Mouse (Mus musculus) lung, embryonic 16.5 days (tissue): ENCODE data around the gene Ddx10. TPM values are rescaled to one million over a fixed set of nuclear protein-coding genes. Genes with fewer than 3 reads are reported as not detected.

Experiments used
- ATAC-seq: fragments of 200-750 bp; cut with Nextera tagmentation; 2 replicates; pipeline ENCODE4 v1.8.0; 2017; ENCODE audit warnings: low read depth, mild to moderate bottlenecking, moderate library complexity
- H3K27ac ChIP-seq: fragments of 300-500 bp; sonication (generic); 2 replicates; pipeline ENCODE4 v1.5.1; 2014; ENCODE audit warnings: mild to moderate bottlenecking, control low read depth, low read length
- H3K27me3 ChIP-seq: fragments of 300-500 bp; sonication (generic); 2 replicates; pipeline ENCODE4 v1.6.1; 2014; ENCODE audit warnings: low read depth, low read length, mixed read lengths; ENCODE audit not compliant: control insufficient read depth, insufficient read depth
- H3K36me3 ChIP-seq: fragments of 300-500 bp; sonication (generic); 2 replicates; pipeline ENCODE4 v1.6.1; 2014; ENCODE audit warnings: low read length; ENCODE audit not compliant: control insufficient read depth, insufficient read depth
- H3K4me1 ChIP-seq: fragments of 300-500 bp; sonication (generic); replicated peaks from 2 replicates; pipeline ENCODE4 v1.6.1; 2014; ENCODE audit warnings: low read length, mixed read lengths; ENCODE audit not compliant: control insufficient read depth, insufficient read depth
- H3K4me2 ChIP-seq: fragments of 300-500 bp; sonication (generic); 2 replicates; pipeline ENCODE4 v1.6.1; 2014; ENCODE audit warnings: low read depth, low read length, control low read depth
- H3K4me3 ChIP-seq: fragments of 300-500 bp; sonication (generic); 2 replicates; pipeline ENCODE4 v1.5.1; 2014; ENCODE audit warnings: mild to moderate bottlenecking, low read length, control low read depth
- H3K9ac ChIP-seq: fragments of 300-500 bp; sonication (generic); 2 replicates; pipeline ENCODE4 v1.6.1; 2014; ENCODE audit warnings: low read length, control low read depth
- H3K9me3 ChIP-seq: fragments of 300-500 bp; sonication (generic); 2 replicates; pipeline ENCODE4 v1.6.1; 2016; ENCODE audit warnings: low read length; ENCODE audit not compliant: control insufficient read depth
- WGBS: fragments of 180-500 bp; shearing (Covaris S2); extraction: QIAGEN DNeasy Blood & Tissue Kit; methylation state at CpG from one replicate; pipeline ENCODE4 v1.1.7; 2014; 5-methylcytosine and 5-hydroxymethylcytosine counted together
- polyA plus RNA-seq: library from polyadenylated mRNA; unstranded; fragments of >200 nt; fragmentation: Nextera tagmentation; extraction: Ambion mirVana; gene quantifications from 2 replicates; pipeline ENCODE4 v1.2.1, GENCODE M21; 2015

The Ddx10 gene
- polyA plus RNA-seq, 1 experiment from 2014 or later: 26.6 TPM

GRCm38 (mm10) chr9:53130460-53130859 is 117.4 kb downstream of the Ddx10 start:
- H3K4me1 ChIP-seq: no peaks in the 10 kb centered on the region
- WGBS: 83% methylated on average over 2 of the region's 2 CpGs
- no peak overlapping the region for H3K9ac ChIP-seq
- no peaks in the 10 kb centered on the region for H3K9me3 ChIP-seq
- H3K27me3 ChIP-seq: no peaks in the 10 kb centered on the region
- no peak overlapping the region for H3K27ac ChIP-seq
- H3K4me3 ChIP-seq: no peak overlapping the region
- H3K4me2 ChIP-seq: no peak overlapping the region
- ATAC-seq: no peak
- H3K36me3 ChIP-seq: no peaks in the 10 kb centered on the region

- no peak overlapping the region for H3K27ac ChIP-seq
- no peak overlapping the region for H3K4me3 ChIP-seq
- no peak overlapping the region for H3K9ac ChIP-seq
- no peak for ATAC-seq
- H3K9me3 ChIP-seq: no peaks in the 10 kb centered on the region
- WGBS: 75% methylated on average over 1 of the region's 1 CpGs
- H3K4me2 ChIP-seq: no peak overlapping the region
- H3K27me3 ChIP-seq: no peaks in the 10 kb centered on the region
- H3K4me1 ChIP-seq: no peaks in the 10 kb centered on the region
- no peaks in the 10 kb centered on the region for H3K36me3 ChIP-seq
Observed at GRCm38 (mm10) chr9:53101103-53101502, 146.8 kb downstream of the Ddx10 start.

DNA sequence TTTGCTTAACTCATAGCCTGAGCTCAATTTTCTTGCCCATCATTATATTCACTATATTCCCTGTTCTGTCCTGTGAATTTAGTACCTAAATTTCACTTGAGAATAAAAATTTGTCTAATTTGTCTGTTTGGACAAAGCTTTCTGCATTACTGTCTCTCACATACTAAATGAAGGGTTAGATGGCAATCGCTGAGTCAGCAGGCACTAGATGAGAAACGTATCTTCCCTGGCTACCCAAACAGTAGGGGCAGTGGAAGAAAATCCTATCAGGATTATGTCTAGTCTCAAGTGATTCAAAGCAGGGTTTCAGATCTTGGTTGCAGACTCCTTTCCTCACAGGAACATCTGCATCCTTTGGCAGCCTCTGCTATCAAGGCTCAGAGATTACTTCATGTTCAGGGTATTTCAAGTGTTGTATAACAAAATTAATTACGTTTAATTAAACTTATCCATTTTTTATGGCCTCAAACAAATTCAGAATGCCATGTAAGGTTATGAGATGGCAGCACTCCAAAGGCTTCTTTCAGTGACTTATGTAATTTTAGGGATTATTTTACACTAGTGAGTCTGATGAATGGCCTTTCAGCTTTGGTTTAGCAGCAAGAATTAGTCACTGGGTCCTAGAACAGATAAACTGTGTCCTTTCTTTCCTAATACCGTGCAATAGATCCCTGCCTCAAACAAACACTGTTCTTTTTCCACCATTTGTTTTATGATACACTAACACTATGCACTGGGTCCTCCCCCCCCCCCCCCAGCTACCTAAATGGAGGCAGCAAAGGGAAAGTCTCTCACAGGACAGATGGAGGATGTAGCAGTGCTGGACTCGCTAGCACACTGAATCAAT is 152.3 kb downstream of the Ddx10 start:
- H3K9me3 ChIP-seq: no peaks in the 10 kb centered on the region
- no peak for ATAC-seq
- H3K36me3 ChIP-seq: no peaks in the 10 kb centered on the region
- H3K27me3 ChIP-seq: no peaks in the 10 kb centered on the region
- H3K9ac ChIP-seq: no peak overlapping the region
- no peak overlapping the region for H3K4me2 ChIP-seq
- no peak overlapping the region for H3K27ac ChIP-seq
- no peaks in the 10 kb centered on the region for H3K4me1 ChIP-seq
- H3K4me3 ChIP-seq: no peak overlapping the region
- 66% methylated on average over 5 of the region's 5 CpGs for WGBS

DNA sequence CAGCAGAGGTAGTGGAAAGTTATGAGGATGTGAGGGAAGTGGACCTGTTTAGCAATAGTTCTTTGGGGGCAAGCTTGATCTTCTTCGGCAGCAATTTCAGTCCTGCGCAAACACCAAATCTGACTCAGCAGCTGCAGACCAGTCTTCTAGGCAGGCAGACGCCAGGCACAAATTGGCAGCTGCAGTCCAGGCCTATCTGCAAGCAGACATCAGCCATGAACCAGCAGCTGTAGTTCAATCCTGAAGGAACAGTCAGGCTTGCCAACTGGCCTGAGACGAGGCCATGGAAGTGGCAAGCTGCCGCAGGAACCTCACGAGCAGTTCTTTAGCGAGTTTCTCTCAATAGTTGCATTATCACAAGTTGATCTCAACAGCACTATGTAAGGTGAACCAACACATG is 153.3 kb downstream of the Ddx10 start:
- no peak for ATAC-seq
- Histone ChIP-seq H3K4me1 (no peaks in the 10 kb centered on the region), H3K9me3 (no peaks in the 10 kb centered on the region), H3K4me2 (no peak overlapping the region), H3K36me3 (no peaks in the 10 kb centered on the region), H3K27me3 (no peaks in the 10 kb centered on the region), H3K9ac (no peak overlapping the region), H3K4me3 (no peak overlapping the region), H3K27ac (no peak overlapping the region)
- 80% methylated on average over 7 of the region's 7 CpGs for WGBS

- Histone ChIP-seq H3K27me3 (no peaks in the 10 kb centered on the region), H3K4me2 (no peak overlapping the region), H3K4me1 (no peaks in the 10 kb centered on the region), H3K9ac (no peak overlapping the region), H3K4me3 (no peak overlapping the region), H3K36me3 (no peaks in the 10 kb centered on the region), H3K27ac (no peak overlapping the region), H3K9me3 (no peaks in the 10 kb centered on the region)
- WGBS: 61% methylated on average over 3 of the region's 3 CpGs
- ATAC-seq: no peak
Observed at GRCm38 (mm10) chr9:53077626-53078025, 170.2 kb downstream of the Ddx10 start.

GRCm38 (mm10) chr9:53075931-53076330 is 171.9 kb downstream of the Ddx10 start:
- Histone ChIP-seq H3K4me2 (no peak overlapping the region), H3K27me3 (no peaks in the 10 kb centered on the region), H3K36me3 (no peaks in the 10 kb centered on the region), H3K9me3 (no peaks in the 10 kb centered on the region), H3K4me1 (no peaks in the 10 kb centered on the region), H3K4me3 (no peak overlapping the region), H3K9ac (no peak overlapping the region), H3K27ac (no peak overlapping the region)
- WGBS: 80% methylated on average over 3 of the region's 3 CpGs
- no peak for ATAC-seq

DNA sequence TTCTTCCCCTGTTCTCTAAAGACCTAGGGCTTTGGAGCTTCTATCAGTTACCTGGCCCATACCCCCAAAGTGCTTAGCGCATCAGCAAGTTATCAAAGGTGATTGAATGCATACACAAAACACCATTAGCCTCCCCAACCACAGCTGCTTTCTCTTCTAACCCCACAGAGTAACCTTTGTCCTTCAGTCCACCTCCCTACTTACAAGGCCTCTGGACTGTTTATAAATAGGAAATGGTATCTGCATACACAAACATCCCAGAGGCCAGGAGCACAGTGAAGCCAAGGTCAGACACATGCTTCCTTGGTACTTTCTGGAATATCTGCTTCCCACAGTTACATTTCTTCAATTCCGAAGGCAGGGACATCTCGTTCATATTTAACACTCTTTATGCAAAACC is 173.4 kb downstream of the Ddx10 start:
- no peaks in the 10 kb centered on the region for H3K4me1 ChIP-seq
- H3K9ac ChIP-seq: no peak overlapping the region
- no peak overlapping the region for H3K4me3 ChIP-seq
- H3K9me3 ChIP-seq: no peaks in the 10 kb centered on the region
- no peaks in the 10 kb centered on the region for H3K27me3 ChIP-seq
- H3K27ac ChIP-seq: no peak overlapping the region
- no peaks in the 10 kb centered on the region for H3K36me3 ChIP-seq
- 73% methylated on average over 3 of the region's 3 CpGs for WGBS
- ATAC-seq: no peak
- H3K4me2 ChIP-seq: no peak overlapping the region

DNA sequence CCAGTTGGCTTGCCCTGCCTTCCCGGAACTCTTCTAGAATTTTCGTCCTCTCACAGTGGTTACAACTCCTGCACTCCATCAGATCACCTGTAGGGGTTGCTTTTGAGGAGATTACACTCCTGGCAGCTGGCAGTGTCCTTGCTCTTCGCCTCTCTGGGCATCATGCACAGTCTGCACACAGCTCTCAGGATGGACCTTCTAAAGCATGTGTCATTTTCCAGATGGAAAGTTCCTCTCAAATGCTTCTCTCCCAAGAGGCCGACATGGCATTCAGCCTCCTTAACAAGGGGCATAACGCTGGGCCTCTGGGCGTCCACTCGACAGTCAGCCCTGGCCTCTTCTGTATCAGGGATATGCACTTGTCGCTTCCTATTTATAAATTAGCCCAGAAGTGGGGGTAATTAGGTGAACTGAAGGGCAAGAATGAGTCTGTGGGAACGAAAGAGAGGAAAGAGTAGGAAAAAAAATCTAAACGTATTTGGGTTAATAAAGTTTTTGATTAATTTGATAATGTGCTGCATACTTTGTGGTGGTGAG is 174.2 kb downstream of the Ddx10 start:
- Histone ChIP-seq H3K9ac (no peak overlapping the region), H3K4me3 (no peak overlapping the region), H3K27me3 (no peaks in the 10 kb centered on the region), H3K9me3 (no peaks in the 10 kb centered on the region), H3K27ac (no peak overlapping the region), H3K4me1 (no peaks in the 10 kb centered on the region), H3K36me3 (no peaks in the 10 kb centered on the region), H3K4me2 (no peak overlapping the region)
- 77% methylated on average over 10 of the region's 10 CpGs for WGBS
- no peak for ATAC-seq

GRCm38 (mm10) chr9:53072088-53072487 is 175.8 kb downstream of the Ddx10 start:
- no peak overlapping the region for H3K9ac ChIP-seq
- 74% methylated on average over 9 of the region's 9 CpGs for WGBS
- no peak for ATAC-seq
- no peak overlapping the region for H3K4me2 ChIP-seq
- H3K27ac ChIP-seq: no peak overlapping the region
- H3K9me3 ChIP-seq: no peaks in the 10 kb centered on the region
- H3K4me1 ChIP-seq: no peaks in the 10 kb centered on the region
- H3K4me3 ChIP-seq: no peak overlapping the region
- H3K36me3 ChIP-seq: no peaks in the 10 kb centered on the region
- H3K27me3 ChIP-seq: no peaks in the 10 kb centered on the region
